Mouse (Mus musculus): ENCODE data around the gene Nphs2. TPM values are rescaled to one million over a fixed set of nuclear protein-coding genes. Genes with fewer than 3 reads are reported as not detected.

The Nphs2 gene
- polyA plus RNA-seq, 2 experiments from 2014 or later: not detected

Other genes with a start within 250 kb of the Nphs2 start
- not detected for gene Fam163a, start 105.7 kb upstream of the Nphs2 start, polyA plus RNA-seq (2017; shearing (Covaris generic))
- not detected for gene Tdrd5, start 7.1 kb upstream of the Nphs2 start, polyA plus RNA-seq (2017; shearing (Covaris generic))
- gene Gm2000, start 55.3 kb downstream of the Nphs2 start, polyA plus RNA-seq (2017; shearing (Covaris generic)): 1,000 to 10,000 TPM; 2,495 to 3,349 TPM
- gene Axdnd1, start 110.4 kb downstream of the Nphs2 start, polyA plus RNA-seq (2017; shearing (Covaris generic)): not detected
- 10 to 100 TPM; 44.4 to 50.5 TPM for gene Soat1, start 163.6 kb downstream of the Nphs2 start, polyA plus RNA-seq (2017; shearing (Covaris generic))
- gene Gm10031, start 213.3 kb downstream of the Nphs2 start, polyA plus RNA-seq (2017; shearing (Covaris generic)): 1 to 10 TPM; 2.4 to 5.2 TPM
- gene Abl2, start 248.1 kb downstream of the Nphs2 start, polyA plus RNA-seq (2017; shearing (Covaris generic)): 1 to 10 TPM; 3.3 TPM

All from activated CD4-positive, CD25-positive, alpha-beta regulatory T cell, adult 4 months (primary cell).